Mouse (Mus musculus): Measurements from ENCODE around the gene Ing3.

Ing3 gene

DNA sequence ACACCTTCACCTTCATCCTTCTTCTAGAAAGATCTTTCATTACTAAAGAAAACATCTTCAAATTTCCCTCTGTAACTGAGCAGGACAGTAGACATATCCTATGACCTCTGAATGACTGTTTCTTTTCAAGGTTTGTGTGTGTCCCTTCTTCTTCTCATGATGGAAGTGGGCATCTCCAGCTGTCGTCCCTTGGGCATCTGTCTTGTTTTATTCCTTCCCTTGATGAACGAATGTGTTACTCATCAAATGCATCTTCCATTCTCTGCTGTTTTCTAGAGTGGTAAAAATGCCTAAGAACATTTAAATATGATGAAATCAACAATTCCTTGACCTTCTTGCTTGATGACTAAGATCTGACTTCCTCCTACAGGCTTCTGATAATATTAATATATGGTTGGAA lies 43.7 kb downstream of the Ing3 start:
- no peak for DNase-seq

DNA sequence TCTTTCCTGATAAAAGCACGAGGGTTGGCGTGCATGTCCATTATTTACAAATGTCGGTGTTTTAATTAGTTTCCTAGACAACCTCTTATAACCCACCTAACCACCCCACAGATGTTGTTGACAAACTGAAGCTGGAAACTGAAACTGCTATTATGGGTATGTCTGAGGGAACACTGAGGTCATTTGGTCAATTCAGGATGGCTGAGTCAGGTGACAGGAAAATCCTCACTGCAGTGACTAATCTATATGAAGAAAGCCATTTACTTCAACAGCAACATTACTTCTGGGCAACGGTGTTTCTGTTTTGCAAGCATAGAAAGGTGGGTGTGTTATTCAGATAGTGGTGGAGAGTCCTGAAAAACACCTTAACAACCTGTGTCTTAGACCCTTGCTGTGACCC lies 48.8 kb downstream of the Ing3 start:
- no peak for DNase-seq

DNA sequence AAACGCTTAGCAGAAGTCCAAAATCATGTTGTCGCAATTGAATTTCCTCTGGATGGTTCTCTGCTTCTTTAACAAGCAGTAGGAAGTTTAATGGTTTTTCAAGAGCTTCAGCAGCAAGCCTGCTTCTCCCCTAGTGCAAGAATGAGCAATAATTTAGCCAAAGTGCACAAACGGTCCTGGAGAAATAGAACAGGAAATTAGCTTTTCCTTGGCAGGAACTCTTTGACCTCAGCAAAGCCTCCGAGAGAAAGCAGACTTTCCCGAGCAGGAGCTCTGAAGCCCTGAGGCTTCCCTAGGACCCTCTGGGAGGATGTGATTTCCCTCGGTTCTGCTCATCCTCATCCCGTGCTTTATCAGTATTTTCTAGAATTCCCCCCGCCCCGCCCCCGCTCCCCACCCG lies 49.7 kb downstream of the Ing3 start:
- DNase-seq: no peak

DNA sequence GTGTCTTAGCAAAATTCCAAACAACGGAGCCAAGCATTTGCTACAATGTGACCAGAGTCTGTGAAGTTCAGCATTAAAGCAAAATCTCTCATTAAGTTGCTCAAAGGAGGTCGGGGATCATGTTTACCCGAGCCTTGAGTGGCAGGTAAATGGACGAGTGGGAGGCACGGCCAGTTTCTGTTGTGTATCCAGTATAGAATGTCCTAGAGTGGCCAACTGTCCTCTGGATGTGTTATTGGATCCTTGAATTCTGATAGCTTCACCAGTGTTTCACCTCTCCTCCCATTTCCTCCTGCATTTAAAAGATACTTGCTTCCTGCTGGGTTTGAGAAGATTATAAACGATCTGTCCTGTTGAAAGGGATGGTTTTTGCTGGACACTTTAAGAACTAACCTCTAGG lies 50.7 kb downstream of the Ing3 start:
- no peak for DNase-seq

DNA sequence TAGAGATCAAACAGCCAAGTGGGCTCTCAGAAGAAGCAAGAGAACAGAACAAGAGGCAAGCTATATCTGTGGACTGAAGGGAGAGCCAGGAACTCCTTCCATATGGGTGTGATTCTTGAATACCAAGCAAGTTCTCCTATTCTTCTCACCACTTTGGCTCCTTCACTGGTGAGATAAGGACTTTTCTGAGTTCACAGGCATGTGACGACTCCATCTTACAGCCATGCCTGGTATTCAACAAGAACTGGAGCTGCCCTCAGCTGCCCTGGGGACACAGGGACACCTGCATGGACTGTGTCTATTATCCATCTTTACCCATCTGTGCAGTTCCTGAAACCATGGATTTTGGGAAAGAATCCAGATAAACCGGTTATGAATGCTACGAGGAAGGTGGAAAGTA lies 51.5 kb downstream of the Ing3 start:
- DNase-seq: no peak

DNA sequence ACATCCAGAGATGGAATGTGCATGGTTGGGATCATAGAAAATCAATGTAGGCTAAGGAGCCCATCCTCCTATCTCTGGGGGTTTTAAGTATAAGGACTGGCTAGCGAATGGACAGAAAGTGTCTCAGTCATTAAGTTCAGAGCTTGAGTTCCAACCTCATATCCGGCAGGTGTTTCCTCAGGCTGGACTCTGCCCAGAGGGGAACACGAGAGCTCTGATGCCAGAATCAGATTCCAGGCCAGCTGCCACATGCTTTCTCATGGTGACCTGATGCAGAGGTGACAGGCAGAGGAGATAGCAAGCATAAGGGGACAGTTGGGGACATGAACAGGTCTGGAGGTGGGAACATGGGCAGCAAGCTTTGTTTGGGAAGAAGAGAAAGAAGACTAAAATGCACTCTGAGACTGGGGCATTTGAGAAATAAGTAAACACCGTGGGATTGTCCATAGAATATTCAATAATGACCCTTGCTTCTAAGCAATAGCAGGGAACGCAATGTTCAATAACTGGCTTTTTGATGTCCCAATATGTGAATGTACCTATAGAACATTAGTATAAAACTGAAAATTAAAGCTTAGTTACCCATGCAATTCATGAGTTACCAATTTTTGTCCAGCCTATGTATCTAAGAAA lies 52.0 kb downstream of the Ing3 start:
- no peak for DNase-seq

DNA sequence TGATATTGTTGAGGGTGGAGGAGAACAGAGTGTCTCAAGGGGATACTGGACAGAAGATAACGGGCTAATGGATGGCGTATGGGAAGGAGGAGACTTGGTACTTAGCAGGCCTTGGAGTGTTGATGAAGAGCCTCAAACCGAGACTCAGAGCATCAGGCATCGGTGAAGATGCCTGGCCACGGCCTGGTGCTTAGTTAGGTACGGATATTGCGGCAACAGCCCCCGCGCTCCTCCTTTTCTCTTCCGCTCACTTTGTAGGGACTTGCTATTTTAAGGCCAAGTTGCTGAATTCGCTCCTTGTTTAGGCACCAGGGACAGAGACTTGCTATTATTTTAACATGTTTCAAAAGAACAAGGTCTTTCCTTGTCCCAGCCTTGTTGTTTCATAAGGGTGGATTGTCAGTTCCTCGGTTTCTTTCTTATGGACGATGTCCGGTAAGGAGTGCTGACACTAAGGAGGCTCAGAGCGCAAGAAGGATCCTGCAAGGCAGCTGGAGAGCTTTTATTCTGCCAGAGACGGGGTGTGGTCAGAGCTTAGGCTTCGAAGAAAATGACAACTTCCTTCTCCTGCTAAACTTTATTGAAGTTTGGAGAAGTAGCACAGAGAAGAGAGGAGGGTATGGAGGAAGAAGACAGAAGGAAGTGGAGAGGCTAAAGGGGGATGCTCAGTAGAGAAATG lies 53.3 kb downstream of the Ing3 start:
- DNase-seq: no peak

DNA sequence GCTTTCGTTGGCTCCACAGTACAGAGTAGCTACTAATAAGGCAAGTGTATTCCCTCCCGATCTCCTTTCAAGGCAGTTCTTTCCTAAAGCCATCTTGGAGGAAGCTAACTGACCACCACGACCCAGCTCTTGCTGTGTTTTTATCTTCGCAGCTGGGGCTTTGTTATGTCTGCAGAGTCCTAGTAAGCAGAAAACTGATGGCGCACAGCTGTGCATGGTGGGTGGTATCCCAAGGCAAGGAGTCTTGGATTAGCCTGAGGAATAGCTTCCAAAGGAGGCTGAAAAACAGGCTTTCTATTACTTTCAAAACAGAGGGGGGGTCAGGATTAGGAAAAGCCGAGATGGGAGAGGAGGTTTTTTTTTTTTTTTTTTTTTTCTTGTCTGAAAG lies 53.8 kb downstream of the Ing3 start:
- no peak for DNase-seq

DNA sequence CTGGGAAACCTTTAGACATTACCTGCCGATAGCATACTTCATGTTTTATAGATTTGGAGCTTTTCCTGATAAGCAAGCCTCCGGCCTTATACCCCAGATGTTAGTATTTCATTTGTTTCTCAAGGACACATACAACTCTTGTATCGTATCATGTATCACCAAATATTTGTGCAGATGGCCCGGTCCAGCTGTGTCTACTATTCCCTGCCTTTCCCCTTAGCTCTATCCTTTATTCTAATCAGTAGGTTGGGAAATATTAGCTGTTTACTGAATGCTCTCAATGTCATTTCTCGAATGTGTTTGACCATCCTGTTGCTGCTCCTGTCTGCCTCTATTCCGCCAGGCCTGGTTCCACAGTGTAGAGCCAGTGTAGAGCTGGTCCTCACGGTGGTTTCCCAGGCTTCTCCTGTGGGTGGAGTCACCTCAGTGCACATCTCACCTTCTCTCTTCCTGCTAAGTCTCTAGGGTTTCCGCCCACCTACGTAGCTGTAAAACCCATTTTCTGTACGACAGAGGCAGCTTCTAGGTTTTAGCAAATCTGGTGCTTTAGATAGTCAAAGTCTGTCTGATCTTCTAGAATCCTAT lies 54.7 kb downstream of the Ing3 start:
- no peak for DNase-seq

DNA sequence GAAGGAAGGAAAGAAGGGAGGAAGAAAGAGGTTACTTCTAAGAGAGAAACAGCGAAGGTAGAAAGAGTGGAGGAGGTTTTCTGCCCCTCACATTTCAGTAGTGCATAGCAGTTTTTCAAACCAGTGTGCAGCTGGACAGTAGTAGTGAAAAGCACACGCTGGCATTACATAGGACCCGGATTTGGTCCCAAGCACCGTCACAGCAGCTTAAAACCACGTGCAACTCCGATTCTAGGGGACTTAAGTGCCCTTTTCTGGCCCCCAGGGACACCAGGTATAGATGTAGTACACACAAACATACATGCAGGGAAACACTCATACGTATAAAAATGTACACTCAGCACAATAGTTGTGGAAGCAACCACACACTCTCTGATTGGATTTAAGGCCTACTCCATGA lies 59.0 kb downstream of the Ing3 start:
- no peak for DNase-seq

DNA sequence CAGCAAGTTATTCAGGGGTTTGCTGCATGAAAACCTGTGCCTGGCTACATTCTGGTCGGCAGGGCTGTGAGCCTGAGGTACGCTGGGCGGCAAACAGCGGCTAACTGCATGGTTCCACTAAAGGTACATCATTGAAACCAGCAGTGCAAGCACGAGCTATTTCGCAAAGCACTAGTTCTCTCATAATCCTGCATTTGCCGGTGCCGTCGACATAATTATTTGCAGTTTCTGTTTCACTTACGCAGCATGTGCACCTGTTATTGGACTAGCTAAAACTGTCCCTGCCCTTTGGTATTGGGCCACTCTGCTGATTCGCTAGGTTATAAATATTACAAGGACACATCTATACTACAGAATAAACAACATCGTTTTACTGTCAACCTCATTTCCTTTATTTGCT lies 60.9 kb downstream of the Ing3 start:
- DNase-seq: no peak

DNA sequence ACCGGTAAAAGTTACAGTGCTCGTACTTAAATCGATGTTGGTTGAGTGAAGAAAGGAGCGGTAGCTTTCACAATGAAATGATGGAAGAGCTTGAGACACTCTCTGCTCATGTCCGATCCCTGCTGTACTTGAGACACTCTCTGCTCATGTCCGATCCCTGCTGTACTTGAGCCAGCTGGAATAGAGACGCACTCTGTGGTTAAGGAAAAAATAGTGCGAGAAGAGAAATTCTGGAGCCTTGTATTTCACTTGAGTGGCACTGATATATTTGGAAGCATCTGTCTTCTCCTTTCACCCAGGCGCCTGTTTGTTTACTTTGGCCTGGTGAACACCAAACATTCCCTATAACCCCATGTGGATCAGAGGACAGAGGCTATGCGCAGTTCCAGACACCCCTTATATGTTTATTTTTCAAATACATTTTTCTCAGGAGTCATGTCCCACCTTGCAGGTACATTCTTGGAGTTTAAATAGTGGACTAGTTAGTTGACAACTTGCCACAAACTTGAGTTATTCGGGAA lies 61.5 kb downstream of the Ing3 start:
- no peak for DNase-seq

DNA sequence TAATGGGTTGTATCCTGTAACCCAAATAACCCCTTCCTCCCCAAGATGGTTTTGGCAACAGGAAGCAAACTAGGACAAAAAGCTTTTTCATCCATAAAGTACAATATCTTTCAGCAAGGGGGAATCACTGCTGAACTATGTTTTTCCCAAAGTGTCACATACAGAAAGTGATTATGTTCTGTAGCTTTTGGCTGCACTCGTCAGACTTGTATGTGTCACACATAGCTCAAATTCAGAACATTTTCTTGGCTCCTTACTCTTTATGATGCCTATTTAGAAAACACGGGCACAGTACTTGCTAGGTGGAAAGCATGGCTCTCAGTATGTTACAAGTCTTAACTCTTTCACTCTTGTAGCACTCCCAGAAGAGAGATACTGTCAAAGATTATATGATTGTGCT lies 62.2 kb downstream of the Ing3 start:
- DNase-seq: no peak

DNA sequence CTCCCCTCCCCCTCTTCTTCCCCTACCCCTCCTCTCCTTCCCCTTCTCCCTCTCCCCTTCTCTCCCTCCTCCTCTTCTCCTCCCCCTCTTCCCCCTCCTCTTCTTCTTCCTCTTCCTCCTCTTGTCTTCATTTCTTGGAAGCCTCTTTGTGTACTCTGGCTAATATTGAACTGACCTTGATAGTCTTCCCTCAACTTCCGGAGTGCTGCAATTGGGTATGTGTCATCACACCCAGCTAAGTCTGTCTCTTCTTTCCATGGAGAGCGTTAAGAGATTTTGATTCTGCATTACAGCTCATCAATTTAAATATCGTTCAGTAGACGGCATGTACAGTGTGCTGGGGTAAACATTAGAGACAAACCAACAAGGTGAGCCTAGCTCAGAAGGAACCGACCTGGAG lies 62.7 kb downstream of the Ing3 start:
- no peak for DNase-seq

DNA sequence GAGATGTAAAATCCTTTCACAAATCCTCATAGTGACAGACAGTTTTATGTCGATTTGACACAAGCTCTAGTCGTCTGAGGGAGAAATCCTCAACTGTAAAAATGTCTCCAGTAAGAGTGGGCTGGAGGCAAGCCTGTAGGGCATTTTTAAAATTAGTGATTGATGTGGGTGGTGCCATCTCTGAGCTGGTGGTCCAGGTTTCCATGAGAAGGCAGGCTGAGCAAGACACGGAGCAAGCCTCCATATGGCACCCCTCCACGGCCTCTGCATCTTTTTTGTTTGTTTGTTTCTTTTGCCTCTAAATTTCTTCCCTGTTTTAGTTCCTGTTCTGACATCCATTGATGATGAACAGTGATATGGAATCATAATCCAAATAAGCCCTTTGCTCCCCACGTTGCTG lies 63.1 kb downstream of the Ing3 start:
- DNase-seq: no peak

DNA sequence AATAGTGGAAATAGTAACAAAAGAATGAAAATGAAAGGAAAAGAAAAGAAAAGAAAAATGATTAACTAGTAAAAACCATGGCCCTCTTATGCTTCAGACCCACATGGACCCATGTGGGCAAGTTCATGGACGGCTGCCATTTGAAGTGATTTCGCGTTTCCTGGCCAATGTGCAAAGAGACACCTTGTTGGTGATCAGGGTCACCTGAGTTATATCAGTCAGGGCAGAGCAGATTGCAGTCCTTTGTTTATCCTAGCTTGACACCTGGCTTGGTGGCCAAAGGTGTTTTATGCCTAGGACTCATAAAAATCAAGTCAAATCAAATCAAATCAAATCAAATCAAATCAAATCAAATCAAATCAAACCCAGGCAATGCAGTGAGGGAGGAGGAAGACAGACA lies 64.0 kb downstream of the Ing3 start:
- no peak for DNase-seq

DNA sequence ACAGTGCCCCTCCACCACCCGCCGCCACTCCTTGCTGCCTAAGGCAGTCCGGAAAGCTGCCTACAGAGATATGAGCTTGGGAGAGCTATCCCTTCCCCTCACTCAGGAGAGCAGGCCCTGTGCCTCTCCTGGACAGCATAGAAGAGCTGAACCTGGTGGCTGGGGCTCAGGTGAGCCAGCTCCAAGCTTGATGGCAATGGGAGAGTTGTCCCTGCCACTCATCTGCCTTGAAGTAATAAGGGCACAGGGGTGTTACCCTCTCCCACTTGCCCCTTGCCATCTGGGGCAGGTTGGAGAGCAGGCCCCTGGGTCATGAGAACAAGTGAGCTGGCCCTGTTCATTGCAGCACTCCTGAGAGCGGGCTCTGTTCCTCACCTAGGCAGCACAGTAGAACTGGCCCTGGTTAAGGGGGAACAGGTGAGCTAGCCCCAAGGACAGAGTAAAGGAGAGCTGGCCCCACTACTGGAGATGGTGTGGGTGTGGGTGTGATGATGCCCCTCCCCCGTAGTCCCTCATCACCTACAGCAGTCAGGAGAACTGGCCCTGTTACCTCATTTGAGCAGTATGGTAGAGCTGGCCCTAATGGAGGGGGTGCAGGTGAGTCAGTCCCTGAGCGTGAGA lies 65.0 kb downstream of the Ing3 start:
- DNase-seq: no peak

DNA sequence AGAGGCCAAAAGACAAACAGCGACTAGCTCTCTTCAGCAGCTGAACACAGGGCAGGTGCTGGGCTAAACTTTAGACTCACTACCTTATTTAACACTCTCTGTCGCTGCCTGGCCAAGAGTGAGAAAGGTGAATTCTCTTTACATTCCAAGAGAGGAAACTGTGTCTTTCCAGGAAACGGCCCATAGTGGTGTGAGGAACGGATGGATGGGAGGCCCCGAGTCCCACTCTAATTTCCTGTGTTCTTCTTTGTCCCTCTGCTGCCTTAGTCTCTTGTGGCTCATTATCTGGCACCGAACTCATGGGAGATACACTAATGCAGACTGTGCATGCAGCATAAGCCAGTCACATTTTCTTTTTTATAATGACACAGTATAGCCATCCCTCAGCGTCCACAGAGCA lies 68.3 kb downstream of the Ing3 start:
- no peak for DNase-seq

DNA sequence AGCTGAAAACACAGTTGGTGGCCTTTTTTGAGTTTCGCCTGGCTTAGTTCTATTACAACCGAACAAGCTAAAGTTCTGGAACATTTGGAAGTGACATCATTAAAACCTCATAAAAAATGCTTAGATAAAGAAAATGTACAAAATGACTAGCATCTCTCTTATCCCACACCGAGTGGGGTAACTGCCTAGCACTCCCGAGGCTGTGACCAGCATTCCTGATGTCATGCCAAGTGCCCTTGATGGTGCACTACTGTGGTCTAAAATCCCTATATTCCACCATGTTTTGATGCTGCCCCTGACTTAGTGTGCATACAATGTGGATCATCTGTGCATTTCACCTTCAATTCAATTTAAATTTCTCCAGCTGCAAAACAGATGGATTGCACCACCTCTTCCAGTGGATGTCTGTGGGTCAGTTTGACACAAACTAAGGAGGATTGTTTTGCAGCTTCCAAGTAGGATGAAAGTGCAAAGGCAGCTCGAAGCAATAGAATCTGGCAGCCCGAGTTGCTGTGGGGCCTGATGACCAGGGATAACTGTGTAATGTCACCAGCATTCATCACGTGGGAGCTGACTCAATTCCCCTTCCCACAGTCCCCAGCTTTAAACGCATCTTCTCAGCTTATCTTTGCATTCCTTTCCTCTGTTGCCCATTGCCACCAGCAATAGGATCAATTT lies 69.5 kb downstream of the Ing3 start:
- no peak for DNase-seq

DNA sequence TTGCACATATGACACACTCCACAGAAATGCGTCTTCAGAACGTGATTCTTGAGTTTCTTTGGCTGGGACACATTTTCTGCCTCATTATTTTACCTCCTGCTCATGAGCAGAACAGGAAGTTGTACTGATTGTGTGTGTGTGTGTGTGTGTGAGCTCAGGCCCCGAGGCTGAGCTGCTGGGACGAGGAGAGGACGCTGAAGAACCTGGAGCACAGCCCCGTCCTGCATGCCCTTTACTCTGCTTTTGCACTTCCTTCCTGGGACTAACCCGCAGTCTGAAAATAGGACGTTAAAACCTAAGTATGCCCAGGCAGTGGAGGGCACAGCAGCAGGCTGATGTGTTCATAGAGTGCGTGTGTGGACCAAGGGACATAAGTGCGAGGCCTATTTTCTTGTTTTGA lies 70.3 kb downstream of the Ing3 start:
- DNase-seq: no peak

DNA sequence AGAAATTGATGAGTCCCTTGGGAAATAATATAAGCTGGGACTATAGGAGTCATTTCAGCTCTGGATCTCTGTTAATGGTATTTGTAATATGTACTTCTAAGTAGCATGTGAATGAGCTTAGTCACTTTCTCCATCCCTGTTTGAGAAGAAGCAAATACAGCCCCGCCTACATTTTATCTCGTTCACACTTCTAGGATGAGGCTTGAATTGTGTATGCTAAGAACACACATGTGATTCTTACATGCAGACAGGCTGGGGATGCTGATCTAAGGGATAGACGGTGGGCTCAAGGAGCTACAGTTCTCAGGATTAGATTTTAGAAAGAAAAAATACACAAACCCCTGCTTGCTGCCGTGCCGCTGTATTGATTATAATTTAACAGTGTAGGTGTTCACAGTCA lies 71.3 kb downstream of the Ing3 start:
- no peak for DNase-seq

DNA sequence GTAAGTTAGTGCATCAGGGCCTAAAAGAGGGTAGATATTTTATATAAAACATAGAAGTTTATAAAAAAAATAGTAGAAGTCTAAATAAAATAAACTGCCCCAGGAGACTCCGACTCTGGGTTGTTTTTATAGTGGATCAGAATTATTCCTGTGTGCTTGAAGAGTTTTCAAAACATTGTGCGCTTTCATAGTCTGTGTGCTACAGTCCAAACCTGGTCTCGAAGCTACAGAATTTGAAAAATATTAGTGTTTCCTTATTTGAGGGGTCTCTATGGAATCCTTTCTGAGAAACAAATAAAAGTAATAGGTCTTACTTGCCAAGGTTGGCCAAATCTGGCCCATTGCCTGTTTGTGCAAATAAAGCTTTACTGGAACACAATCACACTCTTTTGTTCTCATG lies 71.9 kb downstream of the Ing3 start:
- no peak for DNase-seq

DNA sequence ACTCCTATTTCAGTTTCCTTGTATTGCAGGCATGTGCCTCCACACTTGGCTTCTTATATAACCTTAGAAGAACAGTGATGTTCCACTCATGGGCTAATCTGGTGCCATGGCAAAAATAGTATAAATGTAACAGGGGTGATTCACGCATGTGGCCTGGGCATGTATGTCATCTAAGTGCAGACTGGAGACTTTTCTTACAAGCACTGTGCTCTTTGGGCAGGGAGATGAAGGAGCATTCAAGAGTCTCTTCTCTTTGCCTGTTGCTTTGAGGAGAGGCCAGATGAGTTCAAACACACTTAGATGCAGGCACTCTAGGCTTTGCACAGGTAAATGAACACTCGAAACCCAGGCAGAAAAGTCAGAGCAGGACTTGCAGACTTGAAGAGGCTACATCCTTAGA lies 74.8 kb downstream of the Ing3 start:
- DNase-seq: no peak
